Mouse (Mus musculus) liver, embryonic 14.5 days (tissue): ENCODE measurements around the gene Ndufaf7.

ENCODE experiments used
- CTCF ChIP-seq: IDR thresholded peaks from 2 replicates; pipeline ENCODE4 v1.5.1; 2016; ENCODE audit warnings: antibody characterized with exemption, low read depth, control low read depth
- EP300 ChIP-seq: IDR thresholded peaks from 2 replicates; pipeline ENCODE4 v1.6.1; 2016; ENCODE audit warnings: antibody characterized with exemption, low read depth

DNA sequence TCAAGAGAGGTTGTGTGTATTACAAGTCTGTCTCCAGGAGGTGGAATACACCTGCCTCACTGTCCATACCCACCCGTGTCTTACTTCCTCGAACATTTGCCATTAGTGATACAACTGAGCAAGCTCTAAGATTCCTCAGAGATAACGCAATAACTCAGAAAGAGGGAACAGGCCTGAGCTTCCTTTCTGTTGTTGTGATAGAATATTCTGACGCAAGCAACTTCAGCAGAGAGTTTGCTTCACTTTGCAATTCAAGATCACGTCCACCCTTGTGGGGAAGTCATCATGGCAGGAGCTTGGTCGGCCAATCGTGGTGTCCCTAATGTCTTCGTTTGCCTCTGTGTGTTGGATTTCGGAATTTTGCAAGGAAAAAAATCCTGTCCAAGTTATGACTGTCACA, 45.9 kb upstream of the Ndufaf7 start:
- no peak for TF ChIP-seq CTCF
- no peak for TF ChIP-seq EP300
